Mouse (Mus musculus) intestine, embryonic 16.5 days (tissue): ENCODE data around the gene Mta1. TPM values are rescaled to one million over a fixed set of nuclear protein-coding genes. Genes with fewer than 3 reads are reported as not detected.

Experiments used
- ATAC-seq: fragments of 200-750 bp; cut with Nextera tagmentation; 2 replicates; pipeline ENCODE4 v1.8.0; 2017; ENCODE audit warnings: moderate TSS enrichment, moderate library complexity
- H3K27ac ChIP-seq: fragments of 300-500 bp; sonication (generic); 2 replicates; pipeline ENCODE4 v1.5.1; 2014; ENCODE audit warnings: mild to moderate bottlenecking, low read length
- H3K27me3 ChIP-seq: fragments of 300-500 bp; sonication (generic); replicated peaks from 2 replicates; pipeline ENCODE4 v1.6.1; 2014; ENCODE audit warnings: low read length, control low read depth, mixed read lengths; ENCODE audit not compliant: control insufficient read depth, insufficient read depth
- H3K36me3 ChIP-seq: fragments of 300-500 bp; sonication (generic); 2 replicates; pipeline ENCODE4 v1.6.1; 2014; ENCODE audit warnings: low read length, control low read depth; ENCODE audit not compliant: control insufficient read depth, insufficient read depth
- H3K4me1 ChIP-seq: fragments of 300-500 bp; sonication (generic); 2 replicates; pipeline ENCODE4 v1.6.1; 2014; ENCODE audit warnings: low read length, control low read depth, mixed read lengths; ENCODE audit not compliant: control insufficient read depth, insufficient read depth
- H3K4me2 ChIP-seq: fragments of 300-500 bp; sonication (generic); 2 replicates; pipeline ENCODE4 v1.6.1; 2014; ENCODE audit warnings: low read depth, low read length, control low read depth
- H3K4me3 ChIP-seq: fragments of 300-500 bp; sonication (generic); 2 replicates; pipeline ENCODE4 v1.5.1; 2014; ENCODE audit warnings: mild to moderate bottlenecking, low read length
- H3K9ac ChIP-seq: fragments of 300-500 bp; sonication (generic); 2 replicates; pipeline ENCODE4 v1.6.1; 2014; ENCODE audit warnings: low read depth, low read length
- H3K9me3 ChIP-seq: fragments of 300-500 bp; sonication (generic); 2 replicates; pipeline ENCODE4 v1.6.1; 2016; ENCODE audit warnings: low read length, control low read depth; ENCODE audit not compliant: control insufficient read depth
- WGBS: fragments of 180-500 bp; shearing (Covaris S2); extraction: QIAGEN DNeasy Blood & Tissue Kit; methylation state at CpG from one replicate; pipeline ENCODE4 v1.1.7; 2014; 5-methylcytosine and 5-hydroxymethylcytosine counted together
- polyA plus RNA-seq: library from polyadenylated mRNA; unstranded; fragments of >200 nt; fragmentation: Nextera tagmentation; extraction: Ambion mirVana; gene quantifications from 2 replicates; pipeline ENCODE4 v1.2.1, GENCODE M21; 2015

Gene Mta1
- polyA plus RNA-seq, 1 experiment from 2014 or later = 8.0 TPM

- no peaks in the 10 kb centered on the region for H3K9me3 ChIP-seq
- no peaks in the 10 kb centered on the region for H3K4me1 ChIP-seq
- H3K9ac ChIP-seq = no peak overlapping the region
- no peak overlapping the region for H3K27ac ChIP-seq
- H3K4me3 ChIP-seq = no peak overlapping the region
- peak; percentile 21; the same call in 1 of the 2 replicates for ATAC-seq
- WGBS = 86% methylated on average over 6 of the region's 6 CpGs
- H3K4me2 ChIP-seq = no peak overlapping the region
- no peaks in the 10 kb centered on the region for H3K27me3 ChIP-seq
- H3K36me3 ChIP-seq = peaks cover 58% of the 10 kb centered on the region
Measured at GRCm38 (mm10) chr12:113124726-113125125, 26.6 kb downstream of the Mta1 start.

GRCm38 (mm10) chr12:113130732-113131131, 32.7 kb downstream of the Mta1 start:
- Histone ChIP-seq H3K4me1 (peaks cover 15% of the 10 kb centered on the region), H3K9me3 (no peaks in the 10 kb centered on the region), H3K36me3 (peaks cover 58% of the 10 kb centered on the region), H3K27me3 (no peaks in the 10 kb centered on the region), H3K9ac (no peak overlapping the region), H3K4me2 (no peak overlapping the region), H3K4me3 (no peak overlapping the region), H3K27ac (no peak overlapping the region)
- 97% methylated on average over 8 of the region's 8 CpGs for WGBS
- no peak for ATAC-seq

GRCm38 (mm10) chr12:113131601-113132000, 33.5 kb downstream of the Mta1 start:
- Histone ChIP-seq H3K9ac (no peak overlapping the region), H3K27ac (no peak overlapping the region), H3K4me3 (no peak overlapping the region), H3K36me3 (peaks cover 62% of the 10 kb centered on the region), H3K4me1 (peaks cover 15% of the 10 kb centered on the region), H3K27me3 (no peaks in the 10 kb centered on the region), H3K4me2 (no peak overlapping the region), H3K9me3 (no peaks in the 10 kb centered on the region)
- WGBS = 96% methylated on average over 14 of the region's 14 CpGs
- ATAC-seq = no peak

GRCm38 (mm10) chr12:113132567-113132966, 34.5 kb downstream of the Mta1 start:
- H3K27me3 ChIP-seq = no peaks in the 10 kb centered on the region
- peaks cover 15% of the 10 kb centered on the region for H3K4me1 ChIP-seq
- no peak overlapping the region for H3K4me2 ChIP-seq
- no peaks in the 10 kb centered on the region for H3K9me3 ChIP-seq
- H3K27ac ChIP-seq = 0 out of 2 replicates have a peak overlapping the region, but pooled peaks have one; percentile 11
- H3K36me3 ChIP-seq = peaks cover 60% of the 10 kb centered on the region
- H3K9ac ChIP-seq = no peak overlapping the region
- ATAC-seq = peak; percentile 79
- WGBS = 48% methylated on average over 2 of the region's 2 CpGs
- no peak overlapping the region for H3K4me3 ChIP-seq

- H3K27ac ChIP-seq = no peak overlapping the region
- H3K4me3 ChIP-seq = no peak overlapping the region
- peaks cover 15% of the 10 kb centered on the region for H3K4me1 ChIP-seq
- H3K4me2 ChIP-seq = no peak overlapping the region
- no peak for ATAC-seq
- no peaks in the 10 kb centered on the region for H3K27me3 ChIP-seq
- 86% methylated on average over 9 of the region's 9 CpGs for WGBS
- no peak overlapping the region for H3K9ac ChIP-seq
- no peaks in the 10 kb centered on the region for H3K9me3 ChIP-seq
- peaks cover 60% of the 10 kb centered on the region for H3K36me3 ChIP-seq
Measured at GRCm38 (mm10) chr12:113133260-113133659, 35.2 kb downstream of the Mta1 start.

- peak; percentile 17 for ATAC-seq
Measured at GRCm38 (mm10) chr12:113133861-113134403, 35.9 kb downstream of the Mta1 start.

GRCm38 (mm10) chr12:113134502-113134901, 36.4 kb downstream of the Mta1 start:
- no peaks in the 10 kb centered on the region for H3K27me3 ChIP-seq
- ATAC-seq = no peak
- H3K4me3 ChIP-seq = no peak overlapping the region
- H3K36me3 ChIP-seq = peaks cover 60% of the 10 kb centered on the region
- H3K4me1 ChIP-seq = peaks cover 26% of the 10 kb centered on the region
- H3K27ac ChIP-seq = no peak overlapping the region
- 91% methylated on average over 4 of the region's 4 CpGs for WGBS
- no peak overlapping the region for H3K9ac ChIP-seq
- no peak overlapping the region for H3K4me2 ChIP-seq
- no peaks in the 10 kb centered on the region for H3K9me3 ChIP-seq

More at GRCm38 (mm10) chr12:113133861-113134403, 35.9 kb downstream of the Mta1 start:
- Histone ChIP-seq H3K36me3 (peaks cover 60% of the 10 kb centered on the region), H3K9ac (no peak overlapping the region), H3K4me1 (peaks cover 20% of the 10 kb centered on the region), H3K4me3 (no peak overlapping the region), H3K4me2 (no peak overlapping the region), H3K27me3 (no peaks in the 10 kb centered on the region), H3K27ac (no peak overlapping the region), H3K9me3 (no peaks in the 10 kb centered on the region)
- WGBS = 71% methylated on average over 5 of the region's 5 CpGs

GRCm38 (mm10) chr12:113135401-113135800, 37.3 kb downstream of the Mta1 start:
- Histone ChIP-seq H3K4me2 (no peak overlapping the region), H3K27me3 (no peaks in the 10 kb centered on the region; the same call in 1 of the 2 replicates), H3K4me1 (peaks cover 32% of the 10 kb centered on the region), H3K9me3 (no peaks in the 10 kb centered on the region), H3K36me3 (peaks cover 55% of the 10 kb centered on the region), H3K9ac (no peak overlapping the region), H3K4me3 (no peak overlapping the region), H3K27ac (no peak overlapping the region)
- 90% methylated on average over 7 of the region's 7 CpGs for WGBS
- ATAC-seq = no peak

- Histone ChIP-seq H3K4me3 (no peak overlapping the region), H3K27ac (no peak overlapping the region), H3K9me3 (no peaks in the 10 kb centered on the region), H3K9ac (no peak overlapping the region), H3K4me2 (no peak overlapping the region), H3K36me3 (peaks cover 45% of the 10 kb centered on the region), H3K27me3 (peaks cover 10% of the 10 kb centered on the region; the same call in 1 of the 2 replicates), H3K4me1 (peaks cover 43% of the 10 kb centered on the region)
- WGBS = 72% methylated on average over 17 of the region's 17 CpGs
- no peak for ATAC-seq
Measured at GRCm38 (mm10) chr12:113136492-113137020, 38.5 kb downstream of the Mta1 start.
